Mouse (Mus musculus): ENCODE measurements around the gene Ckb. TPM values are rescaled to one million over a fixed set of nuclear protein-coding genes. Genes with fewer than 3 reads are reported as not detected.
"Not testable (repeated sequence)": the region's sequence is repeated elsewhere in the genome, so short reads cannot be mapped to it uniquely, and the experiment has no call there.

The Ckb gene
- polyA plus RNA-seq, 1 experiment from 2014 or later, result 1,434 TPM

GRCm38 (mm10) chr12:111668457-111668912 lies 3.7 kb downstream of the Ckb start:
- H3K27me3 ChIP-seq (ENCODE audit: control insufficient read depth, insufficient read depth, low read length), result no peaks in the 10 kb centered on the region
- H3K4me1 ChIP-seq (replicated peaks; ENCODE audit: control insufficient read depth, insufficient read depth, low read length), result peaks cover 28% of the 10 kb centered on the region
- peak overlapping the region; percentile 94 for H3K27ac ChIP-seq
- H3K4me3 ChIP-seq (replicated peaks; ENCODE audit: low read length), result peak overlapping the region; percentile 96; the same call in 1 of the 2 replicates
- peaks cover 29% of the 10 kb centered on the region for H3K36me3 ChIP-seq (replicated peaks; ENCODE audit: control insufficient read depth, insufficient read depth)
- H3K9me3 ChIP-seq (ENCODE audit: control insufficient read depth, low read length), result no peaks in the 10 kb centered on the region
- DNase-seq (ENCODE audit: low spot score) (peak; percentile 98), ATAC-seq (ENCODE audit: low FRiP score) (peak; percentile 52)
- H3K9ac ChIP-seq, result peak overlapping the region; percentile 99
- peak overlapping the region; percentile 95 for H3K4me2 ChIP-seq (replicated peaks)
- WGBS, result 2% methylated on average over 8 of the region's 8 CpGs

GRCm38 (mm10) chr12:111667421-111667820 lies 4.7 kb downstream of the Ckb start:
- DNase-seq (ENCODE audit: low spot score), result no peak
- H3K36me3 ChIP-seq (replicated peaks; ENCODE audit: control insufficient read depth, insufficient read depth), result peaks cover 29% of the 10 kb centered on the region
- H3K4me1 ChIP-seq (replicated peaks; ENCODE audit: control insufficient read depth, insufficient read depth, low read length), result peaks cover 23% of the 10 kb centered on the region
- WGBS, result 90% methylated on average over 5 of the region's 5 CpGs
- no peaks in the 10 kb centered on the region for H3K9me3 ChIP-seq (ENCODE audit: control insufficient read depth, low read length)
- H3K27me3 ChIP-seq (ENCODE audit: control insufficient read depth, insufficient read depth, low read length), result no peaks in the 10 kb centered on the region
- H3K27ac ChIP-seq, result no peak overlapping the region
- no peak overlapping the region for H3K4me3 ChIP-seq (replicated peaks; ENCODE audit: low read length)
- ATAC-seq (ENCODE audit: low FRiP score), result no peak
- H3K9ac ChIP-seq, result no peak overlapping the region
- no peak overlapping the region for H3K4me2 ChIP-seq (replicated peaks)

GRCm38 (mm10) chr12:111666380-111666779 lies 5.8 kb downstream of the Ckb start:
- DNase-seq (ENCODE audit: low spot score), result no peak
- WGBS, result 80% methylated on average over 13 of the region's 13 CpGs
- H3K9ac ChIP-seq, result no peak overlapping the region
- H3K4me1 ChIP-seq (replicated peaks; ENCODE audit: control insufficient read depth, insufficient read depth, low read length), result peaks cover 22% of the 10 kb centered on the region
- H3K36me3 ChIP-seq (replicated peaks; ENCODE audit: control insufficient read depth, insufficient read depth), result peaks cover 29% of the 10 kb centered on the region
- H3K27me3 ChIP-seq (ENCODE audit: control insufficient read depth, insufficient read depth, low read length), result no peaks in the 10 kb centered on the region
- no peak overlapping the region for H3K4me3 ChIP-seq (replicated peaks; ENCODE audit: low read length)
- H3K4me2 ChIP-seq (replicated peaks), result no peak overlapping the region
- ATAC-seq (ENCODE audit: low FRiP score), result no peak
- no peak overlapping the region for H3K27ac ChIP-seq
- H3K9me3 ChIP-seq (ENCODE audit: control insufficient read depth, low read length), result no peaks in the 10 kb centered on the region

- no peak for DNase-seq (ENCODE audit: low spot score)
- Histone ChIP-seq H3K27ac (no peak overlapping the region), H3K4me1 (replicated peaks; ENCODE audit: control insufficient read depth, insufficient read depth, low read length) (peaks cover 18% of the 10 kb centered on the region), H3K9me3 (ENCODE audit: control insufficient read depth, low read length) (no peaks in the 10 kb centered on the region), H3K36me3 (replicated peaks; ENCODE audit: control insufficient read depth, insufficient read depth) (peaks cover 29% of the 10 kb centered on the region), H3K27me3 (ENCODE audit: control insufficient read depth, insufficient read depth, low read length) (no peaks in the 10 kb centered on the region), H3K9ac (no peak overlapping the region), H3K4me2 (replicated peaks) (no peak overlapping the region), H3K4me3 (replicated peaks; ENCODE audit: low read length) (no peak overlapping the region)
- ATAC-seq (ENCODE audit: low FRiP score), result no peak
- WGBS, result 86% methylated on average over 13 of the region's 13 CpGs
Observed at GRCm38 (mm10) chr12:111665041-111665880, 6.9 kb downstream of the Ckb start.

- peaks cover 27% of the 10 kb centered on the region for H3K36me3 ChIP-seq (replicated peaks; ENCODE audit: control insufficient read depth, insufficient read depth)
- no peak for ATAC-seq (ENCODE audit: low FRiP score)
- no peak for DNase-seq (ENCODE audit: low spot score)
Observed at GRCm38 (mm10) chr12:111664144-111664634, 7.9 kb downstream of the Ckb start.

DNA sequence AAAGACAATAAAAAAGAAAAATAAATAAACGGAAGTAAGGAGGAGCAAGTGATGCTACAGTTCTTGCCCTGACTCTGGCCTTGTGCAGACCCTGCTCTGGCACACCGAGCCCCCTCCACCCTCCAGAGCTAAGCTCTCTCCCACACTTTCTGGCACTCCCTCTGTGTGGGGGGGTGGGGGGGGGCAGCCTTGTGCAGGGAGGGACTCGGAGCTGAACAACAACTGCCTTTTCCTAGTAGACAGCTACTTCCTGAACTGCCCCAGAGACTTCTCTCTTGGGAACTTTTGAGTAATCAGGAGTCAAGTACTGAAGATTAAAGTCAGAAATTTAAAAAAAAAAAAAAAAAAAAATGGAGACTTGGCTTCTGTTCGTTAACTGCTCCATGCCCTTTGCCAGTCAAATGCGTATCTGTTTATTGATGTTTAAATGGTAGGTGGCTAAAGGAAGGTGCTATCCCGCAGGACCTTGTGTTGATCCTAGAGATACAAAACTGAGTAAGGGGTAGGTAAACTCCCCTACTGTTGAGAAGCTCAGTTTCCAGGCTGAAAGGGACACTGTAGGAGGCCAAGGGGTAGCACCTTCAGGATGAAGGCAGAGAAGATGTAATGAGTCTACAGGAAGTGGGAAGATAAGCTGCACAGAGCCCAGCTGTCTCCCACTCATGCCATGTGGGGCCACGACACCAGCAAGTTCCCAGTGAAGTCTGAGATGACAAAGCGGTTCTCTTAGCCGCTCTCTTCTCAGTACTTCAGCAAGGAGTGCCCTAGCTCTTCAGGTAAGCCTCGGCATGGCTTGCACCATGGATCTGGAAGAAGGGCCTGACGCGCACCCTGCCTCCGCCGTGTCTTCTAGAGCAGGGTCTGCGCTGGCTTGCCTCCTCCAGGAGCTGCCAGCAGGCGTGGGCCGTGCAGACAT lies 8.7 kb downstream of the Ckb start:
- 80% methylated on average over 17 of the region's 17 CpGs for WGBS
- Histone ChIP-seq H3K4me2 (replicated peaks) (no peak overlapping the region), H3K4me1 (replicated peaks; ENCODE audit: control insufficient read depth, insufficient read depth, low read length) (peaks cover under 1% of the 10 kb centered on the region), H3K36me3 (replicated peaks; ENCODE audit: control insufficient read depth, insufficient read depth) (peaks cover 28% of the 10 kb centered on the region), H3K27ac (no peak overlapping the region), H3K9ac (no peak overlapping the region), H3K9me3 (ENCODE audit: control insufficient read depth, low read length) (no peaks in the 10 kb centered on the region), H3K4me3 (replicated peaks; ENCODE audit: low read length) (no peak overlapping the region), H3K27me3 (ENCODE audit: control insufficient read depth, insufficient read depth, low read length) (no peaks in the 10 kb centered on the region)
- no peak for ATAC-seq (ENCODE audit: low FRiP score)
- DNase-seq (ENCODE audit: low spot score), result no peak

More at GRCm38 (mm10) chr12:111664144-111664634, 7.9 kb downstream of the Ckb start:
- Histone ChIP-seq H3K4me1 (replicated peaks; ENCODE audit: control insufficient read depth, insufficient read depth, low read length) (peaks cover 8% of the 10 kb centered on the region), H3K4me2 (replicated peaks) (no peak overlapping the region), H3K9ac (no peak overlapping the region), H3K9me3 (ENCODE audit: control insufficient read depth, low read length) (no peaks in the 10 kb centered on the region), H3K27ac (no peak overlapping the region), H3K4me3 (replicated peaks; ENCODE audit: low read length) (no peak overlapping the region), H3K27me3 (ENCODE audit: control insufficient read depth, insufficient read depth, low read length) (no peaks in the 10 kb centered on the region)
- 54% methylated on average over 6 of the region's 6 CpGs for WGBS

DNA sequence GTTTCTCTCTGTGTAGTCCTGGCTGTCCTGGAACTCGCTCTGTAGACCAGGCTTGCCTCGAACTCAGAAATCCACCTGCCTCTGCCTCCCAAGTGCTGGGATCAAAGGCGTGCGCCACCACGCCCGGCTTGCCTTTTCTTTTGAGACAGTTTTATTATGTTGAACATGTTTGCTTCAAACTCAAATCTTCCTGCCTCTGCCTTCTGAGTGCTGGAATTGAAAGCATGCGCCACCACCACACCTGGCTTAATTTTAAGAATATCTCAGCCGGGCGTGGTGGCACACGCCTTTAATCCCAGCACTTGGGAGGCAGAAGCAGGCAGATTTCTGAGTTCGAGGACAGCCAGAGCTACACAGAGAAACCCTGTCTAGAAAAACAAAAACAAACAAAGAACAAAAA lies 10.6 kb downstream of the Ckb start:
- 98% methylated on average over 11 of the region's 11 CpGs for WGBS
- H3K4me2 ChIP-seq (replicated peaks); H3K27me3 ChIP-seq (ENCODE audit: control insufficient read depth, insufficient read depth, low read length); H3K9ac ChIP-seq; H3K9me3 ChIP-seq (ENCODE audit: control insufficient read depth, low read length); H3K27ac ChIP-seq; DNase-seq (ENCODE audit: low spot score); H3K4me1 ChIP-seq (replicated peaks; ENCODE audit: control insufficient read depth, insufficient read depth, low read length); ATAC-seq (ENCODE audit: low FRiP score); H3K4me3 ChIP-seq (replicated peaks; ENCODE audit: low read length): not testable (repeated sequence)
- H3K36me3 ChIP-seq (replicated peaks; ENCODE audit: control insufficient read depth, insufficient read depth), result peaks cover 35% of the 10 kb centered on the region

GRCm38 (mm10) chr12:111660628-111661027 lies 11.5 kb downstream of the Ckb start:
- no peak for DNase-seq (ENCODE audit: low spot score)
- Histone ChIP-seq H3K27me3 (ENCODE audit: control insufficient read depth, insufficient read depth, low read length) (no peaks in the 10 kb centered on the region), H3K36me3 (replicated peaks; ENCODE audit: control insufficient read depth, insufficient read depth) (peaks cover 44% of the 10 kb centered on the region), H3K9ac (no peak overlapping the region), H3K9me3 (ENCODE audit: control insufficient read depth, low read length) (no peaks in the 10 kb centered on the region), H3K4me2 (replicated peaks) (no peak overlapping the region), H3K27ac (no peak overlapping the region), H3K4me3 (replicated peaks; ENCODE audit: low read length) (no peak overlapping the region), H3K4me1 (replicated peaks; ENCODE audit: control insufficient read depth, insufficient read depth, low read length) (no peaks in the 10 kb centered on the region)
- 90% methylated on average over 1 of the region's 1 CpGs for WGBS
- no peak for ATAC-seq (ENCODE audit: low FRiP score)

DNA sequence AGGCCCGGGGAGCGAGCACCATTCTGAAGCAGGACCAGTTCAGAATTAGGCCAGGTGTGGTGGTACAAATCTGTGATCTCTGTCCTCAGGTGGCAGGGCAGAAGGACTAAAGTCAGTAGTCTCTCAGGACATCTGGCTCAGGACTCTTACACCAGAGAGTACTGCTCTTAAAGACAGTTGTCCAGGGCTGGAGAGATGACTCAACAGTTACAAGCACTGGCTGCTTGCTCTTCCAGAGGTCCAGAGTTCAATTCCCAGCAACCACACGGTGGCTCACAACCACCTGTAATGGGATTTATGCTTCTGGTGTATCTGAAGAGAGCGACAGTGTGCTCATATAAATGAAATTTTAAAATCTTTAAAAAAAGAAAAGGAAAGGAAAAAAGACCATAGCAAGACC lies 12.8 kb downstream of the Ckb start:
- no peaks in the 10 kb centered on the region for H3K27me3 ChIP-seq (ENCODE audit: control insufficient read depth, insufficient read depth, low read length)
- peaks cover 57% of the 10 kb centered on the region for H3K36me3 ChIP-seq (replicated peaks; ENCODE audit: control insufficient read depth, insufficient read depth)
- 96% methylated on average over 4 of the region's 4 CpGs for WGBS

More for the DNA sequence above, 12.8 kb downstream of the Ckb start:
- DNase-seq (ENCODE audit: low spot score) (no peak), ATAC-seq (ENCODE audit: low FRiP score) (no peak)
- Histone ChIP-seq H3K9ac (no peak overlapping the region), H3K4me2 (replicated peaks) (no peak overlapping the region), H3K27ac (no peak overlapping the region), H3K4me3 (replicated peaks; ENCODE audit: low read length) (no peak overlapping the region), H3K9me3 (ENCODE audit: control insufficient read depth, low read length) (no peaks in the 10 kb centered on the region), H3K4me1 (replicated peaks; ENCODE audit: control insufficient read depth, insufficient read depth, low read length) (no peaks in the 10 kb centered on the region)
